Mouse (Mus musculus) hindbrain, embryonic 14.5 days (tissue): ENCODE data around the gene Tdrd9. TPM values are rescaled to one million over a fixed set of nuclear protein-coding genes. Genes with fewer than 3 reads are reported as not detected.

ENCODE experiments used
- ATAC-seq: fragments of 200-750 bp; cut with Nextera tagmentation; 2 replicates; pipeline ENCODE4 v1.8.0; 2017; ENCODE audit warnings: moderate number of reproducible peaks, mild to moderate bottlenecking, moderate TSS enrichment, moderate library complexity; ENCODE audit not compliant: low FRiP score
- DNase-seq: peaks from one replicate; pipeline ENCODE4 v3.0.0-alpha.2; 2015; ENCODE audit warnings: low spot score
- H3K27ac ChIP-seq: fragments of 300-500 bp; sonication (generic); 2 replicates; pipeline ENCODE4 v1.5.1; 2014; ENCODE audit warnings: mild to moderate bottlenecking, moderate library complexity
- H3K27me3 ChIP-seq: fragments of 300-500 bp; sonication (generic); 2 replicates; pipeline ENCODE4 v1.6.1; 2014; ENCODE audit warnings: mild to moderate bottlenecking, low read length, mixed read lengths; ENCODE audit not compliant: control insufficient read depth, insufficient read depth
- H3K36me3 ChIP-seq: fragments of 300-500 bp; sonication (generic); replicated peaks from 2 replicates; pipeline ENCODE4 v1.6.1; 2014; ENCODE audit not compliant: control insufficient read depth, insufficient read depth
- H3K4me1 ChIP-seq: fragments of 300-500 bp; sonication (generic); replicated peaks from 2 replicates; pipeline ENCODE4 v1.6.1; 2014; ENCODE audit warnings: antibody characterized with exemption, low read length, mixed read lengths; ENCODE audit not compliant: control insufficient read depth, insufficient read depth
- H3K4me2 ChIP-seq: fragments of 300-500 bp; sonication (generic); replicated peaks from 2 replicates; pipeline ENCODE4 v1.6.1; 2014; ENCODE audit warnings: mild to moderate bottlenecking, moderate library complexity
- H3K4me3 ChIP-seq: fragments of 300-500 bp; sonication (generic); replicated peaks from 2 replicates; pipeline ENCODE4 v1.5.1; 2014; ENCODE audit warnings: mild to moderate bottlenecking, low read length
- H3K9ac ChIP-seq: fragments of 300-500 bp; sonication (generic); 2 replicates; pipeline ENCODE4 v1.6.1; 2014
- H3K9me3 ChIP-seq: fragments of 300-500 bp; sonication (generic); 2 replicates; pipeline ENCODE4 v1.6.1; 2016; ENCODE audit warnings: low read length; ENCODE audit not compliant: control insufficient read depth
- WGBS: fragments of 180-500 bp; shearing (Covaris S2); extraction: QIAGEN DNeasy Blood & Tissue Kit; methylation state at CpG from one replicate; pipeline ENCODE4 v1.1.7; 2014; 5-methylcytosine and 5-hydroxymethylcytosine counted together
- polyA plus RNA-seq: library from polyadenylated mRNA; unstranded; fragments of >200 nt; fragmentation: Nextera tagmentation; extraction: Ambion mirVana; gene quantifications from 2 replicates; pipeline ENCODE4 v1.2.1, GENCODE M21; 2014

The Tdrd9 gene
- polyA plus RNA-seq, 1 experiment from 2014 or later: 0.48 TPM

- Histone ChIP-seq H3K27me3 (no peaks in the 10 kb centered on the region), H3K27ac (0 out of 2 replicates have a peak overlapping the region, but pooled peaks have one; percentile 9), H3K9me3 (0 out of 2 replicates have a peak, but pooled peaks cover 4% of the 10 kb centered on the region), H3K4me3 (no peak overlapping the region; the same call in 1 of the 2 replicates), H3K4me1 (peaks cover 10% of the 10 kb centered on the region; the same call in 1 of the 2 replicates), H3K36me3 (no peaks in the 10 kb centered on the region), H3K4me2 (peak overlapping the region; percentile 47), H3K9ac (peak overlapping the region; percentile 45)
- ATAC-seq: peak; percentile 87
- DNase-seq: no peak
- WGBS: 16% methylated on average over 12 of the region's 12 CpGs
Observed at GRCm38 (mm10) chr12:112012511-112013270, 41.3 kb downstream of the Tdrd9 start.

- H3K4me3 ChIP-seq: no peak overlapping the region; the same call in 1 of the 2 replicates
- no peak for ATAC-seq
- H3K4me1 ChIP-seq: peaks cover 10% of the 10 kb centered on the region; the same call in 1 of the 2 replicates
- H3K27me3 ChIP-seq: no peaks in the 10 kb centered on the region
- peak overlapping the region; percentile 47 for H3K4me2 ChIP-seq
- peak overlapping the region; percentile 45 for H3K9ac ChIP-seq
- 0 out of 2 replicates have a peak, but pooled peaks cover 4% of the 10 kb centered on the region for H3K9me3 ChIP-seq
- DNase-seq: no peak
- WGBS: 10% methylated on average over 14 of the region's 14 CpGs
- H3K36me3 ChIP-seq: no peaks in the 10 kb centered on the region
- H3K27ac ChIP-seq: 0 out of 2 replicates have a peak overlapping the region, but pooled peaks have one; percentile 9
Observed at GRCm38 (mm10) chr12:112013271-112013801, 42.0 kb downstream of the Tdrd9 start.

GRCm38 (mm10) chr12:112016346-112016745, 45.0 kb downstream of the Tdrd9 start:
- DNase-seq: no peak
- ATAC-seq: no peak
- Histone ChIP-seq H3K27ac (no peak overlapping the region), H3K36me3 (no peaks in the 10 kb centered on the region), H3K4me1 (peaks cover 10% of the 10 kb centered on the region; the same call in 1 of the 2 replicates), H3K4me2 (no peak overlapping the region), H3K9ac (no peak overlapping the region), H3K9me3 (0 out of 2 replicates have a peak, but pooled peaks cover 4% of the 10 kb centered on the region), H3K27me3 (no peaks in the 10 kb centered on the region), H3K4me3 (no peak overlapping the region)
- WGBS: 72% methylated on average over 4 of the region's 4 CpGs

DNA sequence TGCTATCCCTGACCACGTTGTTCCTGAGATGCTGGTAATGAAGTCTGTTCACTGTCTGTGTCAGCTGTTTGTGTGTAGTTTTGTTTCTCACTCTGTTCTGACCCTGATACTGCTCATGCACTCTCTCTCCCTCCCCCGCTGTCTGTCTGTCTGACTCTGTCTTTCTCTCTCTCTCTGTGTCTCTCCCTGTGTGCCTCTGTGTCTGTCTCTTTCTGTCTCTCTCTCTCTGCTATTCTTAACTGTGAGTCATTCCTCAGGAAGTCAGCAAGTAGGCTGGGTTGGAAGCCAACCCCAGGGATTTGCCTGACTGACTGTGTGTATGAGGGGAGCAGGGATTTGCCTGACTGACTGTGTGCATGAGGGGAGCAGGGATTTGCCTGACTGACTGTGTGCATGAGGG, 51.9 kb downstream of the Tdrd9 start:
- no peak overlapping the region for H3K4me3 ChIP-seq
- H3K9me3 ChIP-seq: peaks cover 4% of the 10 kb centered on the region; the same call in 1 of the 2 replicates
- 86% methylated on average over 2 of the region's 2 CpGs for WGBS
- no peaks in the 10 kb centered on the region for H3K4me1 ChIP-seq
- H3K27ac ChIP-seq: no peak overlapping the region
- H3K27me3 ChIP-seq: no peaks in the 10 kb centered on the region
- ATAC-seq (no peak), DNase-seq (no peak)
- no peaks in the 10 kb centered on the region for H3K36me3 ChIP-seq
- H3K9ac ChIP-seq: no peak overlapping the region
- no peak overlapping the region for H3K4me2 ChIP-seq

- Histone ChIP-seq H3K4me1 (no peaks in the 10 kb centered on the region), H3K36me3 (no peaks in the 10 kb centered on the region), H3K4me2 (no peak overlapping the region), H3K9me3 (peaks cover 4% of the 10 kb centered on the region; the same call in 1 of the 2 replicates), H3K27me3 (no peaks in the 10 kb centered on the region), H3K27ac (no peak overlapping the region), H3K9ac (no peak overlapping the region), H3K4me3 (no peak overlapping the region)
- ATAC-seq: no peak
- 75% methylated on average over 17 of the region's 17 CpGs for WGBS
- DNase-seq: no peak
Observed at GRCm38 (mm10) chr12:112024581-112025310, 53.4 kb downstream of the Tdrd9 start.

DNA sequence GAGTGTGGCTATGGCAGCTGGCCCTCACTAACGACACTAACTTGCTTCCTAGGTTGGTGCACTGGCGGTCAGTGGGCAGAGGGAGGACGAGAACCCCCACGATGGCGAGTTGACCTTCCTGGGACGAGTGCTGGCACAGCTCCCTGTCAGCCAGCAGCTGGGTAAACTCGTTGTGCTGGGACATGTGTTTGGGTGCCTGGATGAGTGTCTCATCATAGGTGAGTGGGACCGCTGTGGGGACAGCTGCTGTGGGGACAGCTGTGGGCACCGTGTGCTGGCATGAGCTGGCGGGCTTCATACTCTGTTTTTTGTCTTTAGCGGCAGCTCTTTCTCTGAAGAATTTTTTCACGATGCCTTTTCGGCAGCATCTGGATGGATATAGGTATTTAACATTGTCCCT, 54.1 kb downstream of the Tdrd9 start:
- no peaks in the 10 kb centered on the region for H3K36me3 ChIP-seq
- H3K4me3 ChIP-seq: no peak overlapping the region
- H3K9ac ChIP-seq: no peak overlapping the region
- H3K4me2 ChIP-seq: no peak overlapping the region
- 87% methylated on average over 13 of the region's 13 CpGs for WGBS
- no peak for ATAC-seq
- H3K27me3 ChIP-seq: no peaks in the 10 kb centered on the region
- no peak for DNase-seq
- peaks cover 4% of the 10 kb centered on the region; the same call in 1 of the 2 replicates for H3K9me3 ChIP-seq
- H3K27ac ChIP-seq: no peak overlapping the region
- H3K4me1 ChIP-seq: no peaks in the 10 kb centered on the region

DNA sequence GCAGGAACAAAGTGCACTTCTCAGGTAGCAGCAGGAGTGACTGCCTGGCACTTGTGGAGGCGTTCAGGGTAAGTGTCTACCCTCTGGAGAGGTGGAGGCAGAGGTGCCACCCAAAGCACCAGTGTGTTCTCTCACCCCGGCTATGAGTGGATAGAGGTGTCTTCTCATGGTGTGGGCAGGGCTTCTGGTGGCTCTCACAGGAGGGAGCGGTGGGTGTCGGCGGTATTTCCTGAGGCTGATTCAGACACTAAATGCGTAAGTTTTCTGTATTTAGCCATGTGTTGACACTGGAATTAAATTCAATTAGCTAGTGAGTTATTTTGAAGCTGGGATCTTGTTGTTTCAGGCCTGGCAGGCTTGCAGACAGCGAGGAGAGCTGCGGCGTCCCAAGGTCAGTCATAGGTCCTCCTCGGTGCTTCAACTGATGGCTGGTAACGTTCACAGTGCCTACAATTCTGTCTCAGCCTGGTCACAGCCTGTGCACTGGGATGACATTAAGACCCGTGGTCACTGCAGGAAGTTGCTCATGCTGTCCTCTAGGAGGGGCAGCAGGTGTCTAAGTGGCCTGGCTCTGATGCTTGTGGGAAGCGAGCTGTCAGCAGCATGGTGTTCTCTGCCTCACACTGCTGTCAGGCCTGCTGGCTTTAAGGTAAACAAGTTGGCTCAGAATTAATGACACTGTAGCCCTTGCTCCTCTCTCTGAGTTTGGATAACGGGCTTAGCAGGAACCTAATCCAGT, 54.7 kb downstream of the Tdrd9 start:
- WGBS: 83% methylated on average over 14 of the region's 14 CpGs
- no peaks in the 10 kb centered on the region for H3K4me1 ChIP-seq
- no peak for ATAC-seq

GRCm38 (mm10) chr12:112027408-112027807, 56.0 kb downstream of the Tdrd9 start:
- 67% methylated on average over 4 of the region's 4 CpGs for WGBS
- no peak for DNase-seq

More for the DNA sequence above, 54.7 kb downstream of the Tdrd9 start:
- no peak overlapping the region for H3K4me2 ChIP-seq
- no peak overlapping the region for H3K27ac ChIP-seq
- peaks cover 4% of the 10 kb centered on the region; the same call in 1 of the 2 replicates for H3K9me3 ChIP-seq
- H3K9ac ChIP-seq: no peak overlapping the region
- no peaks in the 10 kb centered on the region for H3K36me3 ChIP-seq
- DNase-seq: no peak
- no peaks in the 10 kb centered on the region for H3K27me3 ChIP-seq
- H3K4me3 ChIP-seq: no peak overlapping the region

More at GRCm38 (mm10) chr12:112027408-112027807, 56.0 kb downstream of the Tdrd9 start:
- Histone ChIP-seq H3K9ac (no peak overlapping the region), H3K4me2 (no peak overlapping the region), H3K36me3 (no peaks in the 10 kb centered on the region), H3K27ac (no peak overlapping the region), H3K4me1 (no peaks in the 10 kb centered on the region), H3K9me3 (no peaks in the 10 kb centered on the region), H3K4me3 (no peak overlapping the region), H3K27me3 (no peaks in the 10 kb centered on the region)
- ATAC-seq: no peak
